Mouse (Mus musculus): Measurements from ENCODE around the gene Abcc12. TPM values are rescaled to one million over a fixed set of nuclear protein-coding genes. Genes with fewer than 3 reads are reported as not detected.

Gene Abcc12
- total and polyA plus RNA-seq, 3 experiments = not detected

- H3K27ac ChIP-seq (ENCODE audit: insufficient read depth, low read depth) = no peak overlapping the region
- dilution Hi-C loops (cut with MboI; ENCODE audit: extremely low pct_ligation_motif_present, extremely low pct_unique_long_range_greater_than_20kb, low sequenced_read_pairs) = no loop called here
- in situ Hi-C loops (cut with MboI; ENCODE audit: low pct_ligation_motif_present, low pct_unique_long_range_greater_than_20kb, low sequenced_read_pairs) = no loop called here
Measured at GRCm38 (mm10) chr8:86578076-86578475, 2.4 kb downstream of the Abcc12 start.

DNA sequence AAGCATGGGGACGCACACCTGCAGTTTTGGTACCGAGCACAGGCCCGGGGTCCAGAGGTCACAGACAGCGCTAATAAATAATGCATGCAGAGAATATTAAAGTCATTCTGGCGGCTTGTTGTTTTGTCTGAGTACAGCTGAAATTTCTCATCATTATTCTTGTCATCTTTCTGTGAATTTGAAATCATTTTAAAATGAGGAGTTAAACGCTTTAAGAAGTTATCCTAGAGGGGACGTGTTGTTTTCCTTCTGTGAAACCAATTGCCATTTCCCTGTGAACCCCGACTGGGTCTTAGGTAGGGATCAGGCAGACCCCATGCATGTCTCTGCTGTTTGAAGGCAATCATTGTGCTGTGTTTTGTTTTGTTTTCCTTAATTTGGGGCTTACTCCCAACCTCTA lies 2.9 kb downstream of the Abcc12 start:
- Histone ChIP-seq H3K9me3 (replicated peaks; ENCODE audit: low read length) (no peaks in the 10 kb centered on the region), H3K4me1 (ENCODE audit: control insufficient read depth in 1 of 2, insufficient read depth in 2 of 2) (no peaks in the 10 kb centered on the region), H3K9ac (ENCODE audit: insufficient read depth, low read depth) (no peak overlapping the region), H3K79me2 (replicated peaks; ENCODE audit: control insufficient read depth, extremely low read depth, insufficient read depth, poor library complexity, severe bottlenecking) (no peaks in the 10 kb centered on the region), H3K27ac (ENCODE audit: insufficient read depth, low read depth) (no peak overlapping the region), H3K27me3 (replicated peaks) (peaks cover 13% of the 10 kb centered on the region), H3K4me2 (ENCODE audit: insufficient read depth, low read depth, poor library complexity, severe bottlenecking) (no peak overlapping the region), H3K4me3 (replicated peaks in 1 of 3; ENCODE audit: low read depth in 2 of 3, low read length in 2 of 3, poor library complexity in 1 of 3) (no peak overlapping the region), H3K36me3 (replicated peaks in 1 of 2; ENCODE audit: control insufficient read depth in 1 of 2, insufficient read depth in 1 of 2, low read length in 1 of 2) (no peaks in the 10 kb centered on the region)
- DNase-seq (ENCODE audit: extremely low read depth) = no peak
- dilution Hi-C loops (cut with MboI; ENCODE audit: extremely low pct_ligation_motif_present, extremely low pct_unique_long_range_greater_than_20kb, low sequenced_read_pairs) = no loop called here
- in situ Hi-C loops (cut with MboI; ENCODE audit: low pct_ligation_motif_present, low pct_unique_long_range_greater_than_20kb, low sequenced_read_pairs) = no loop called here
- TF ChIP-seq HCFC1 (IDR thresholded peaks at IDR 0.05; ENCODE audit: low read depth, low read length) (no peak), ETS1 (conservative IDR thresholded peaks at IDR 0.05; ENCODE audit: low read depth, low read length) (no peak), ZC3H11A (IDR thresholded peaks at IDR 0.05; ENCODE audit: low read depth, low read length) (no peak), MAX (IDR thresholded peaks at IDR 0.05; ENCODE audit: low read length) (no peak), NELFE (IDR thresholded peaks at IDR 0.05; ENCODE audit: low read depth, low read length) (no peak), SIN3A (IDR thresholded peaks at IDR 0.05; ENCODE audit: low read length) (no peak), RCOR1 (conservative IDR thresholded peaks at IDR 0.05; ENCODE audit: low read depth, low read length) (no peak), JUN (IDR thresholded peaks at IDR 0.05; ENCODE audit: insufficient read depth, low read depth, low read length) (no peak), CHD1 (IDR thresholded peaks at IDR 0.05; ENCODE audit: low read depth, low read length) (no peak), ELF1 (IDR thresholded peaks at IDR 0.05; ENCODE audit: low read depth, low read length) (no peak), GABPA (IDR thresholded peaks at IDR 0.05; ENCODE audit: insufficient replicate concordance, low read depth, low read length) (no peak)

More at GRCm38 (mm10) chr8:86578076-86578475, 2.4 kb downstream of the Abcc12 start:
- TF ChIP-seq E2F4 (IDR thresholded peaks at IDR 0.05; ENCODE audit: insufficient replicate concordance, low read depth, low read length) (no peak), ELF1 (IDR thresholded peaks at IDR 0.05; ENCODE audit: low read depth, low read length) (no peak), BHLHE40 (IDR thresholded peaks at IDR 0.05; ENCODE audit: low read depth, low read length) (no peak), TCF12 (IDR thresholded peaks at IDR 0.05; ENCODE audit: low read depth, low read length) (no peak), IRF4 (IDR thresholded peaks at IDR 0.05; ENCODE audit: low read depth, low read length) (no peak)
- H3K9me3 ChIP-seq (replicated peaks; ENCODE audit: low read length) = no peaks in the 10 kb centered on the region
- DNase-seq (ENCODE audit: extremely low read depth) = no peak
- H3K9ac ChIP-seq (ENCODE audit: insufficient read depth, low read depth) = no peak overlapping the region
- no peaks in the 10 kb centered on the region for H3K4me1 ChIP-seq (ENCODE audit: control insufficient read depth in 1 of 2, insufficient read depth in 2 of 2)
- no peaks in the 10 kb centered on the region for H3K79me2 ChIP-seq (replicated peaks; ENCODE audit: control insufficient read depth, extremely low read depth, insufficient read depth, poor library complexity, severe bottlenecking)
- H3K27me3 ChIP-seq (replicated peaks) = peaks cover 13% of the 10 kb centered on the region
- H3K4me3 ChIP-seq (replicated peaks in 1 of 3; ENCODE audit: low read depth in 2 of 3, low read length in 2 of 3, poor library complexity in 1 of 3) = no peak overlapping the region
- no peak overlapping the region for H3K4me2 ChIP-seq (ENCODE audit: insufficient read depth, low read depth, poor library complexity, severe bottlenecking)
- H3K36me3 ChIP-seq (replicated peaks in 1 of 2; ENCODE audit: control insufficient read depth in 1 of 2, insufficient read depth in 1 of 2, low read length in 1 of 2) = no peaks in the 10 kb centered on the region
